Mouse (Mus musculus): ENCODE measurements around the gene 4930523C07Rik.

4930523C07Rik gene

DNA sequence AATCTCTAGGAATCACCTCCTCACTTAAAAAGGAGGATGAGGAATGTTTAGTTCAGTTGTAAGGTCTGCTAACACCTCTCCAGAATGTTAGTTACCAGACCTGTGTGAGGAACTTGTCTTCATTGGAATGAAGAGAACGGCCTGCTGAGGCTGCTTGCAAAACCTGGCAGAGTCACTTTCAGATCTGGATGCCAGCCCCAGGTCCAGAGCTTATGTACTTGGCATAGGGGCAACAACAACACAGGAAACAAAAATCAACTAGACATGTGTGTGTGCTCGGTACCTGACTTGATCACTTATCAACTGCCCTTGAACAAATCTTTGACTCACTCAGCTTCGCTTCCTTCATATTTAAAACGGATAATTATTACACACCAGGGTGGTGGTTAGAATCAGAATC is 2.6 kb downstream of the 4930523C07Rik start:
- DNase-seq: no peak

DNA sequence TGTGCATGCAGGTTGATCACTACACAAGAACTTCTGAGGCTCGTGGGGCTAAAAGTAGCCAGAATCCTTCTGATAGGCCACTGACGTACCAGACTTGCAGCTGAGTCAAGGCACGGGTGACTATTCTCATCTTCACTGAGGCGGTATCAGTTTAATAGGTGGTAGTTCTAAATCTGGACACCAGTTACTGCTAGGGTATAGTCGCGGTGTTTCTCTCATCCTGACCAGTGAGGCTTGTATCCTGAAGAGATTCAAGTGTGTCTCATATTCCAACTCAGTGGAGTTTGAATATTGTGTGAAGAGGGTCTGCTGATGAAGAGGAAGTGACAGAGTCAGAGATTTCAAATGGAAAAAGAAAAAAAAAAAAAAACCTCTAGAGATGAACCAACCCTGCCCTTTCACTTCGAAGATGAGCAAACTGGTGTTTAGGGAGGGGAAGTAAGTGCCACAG is 3.3 kb downstream of the 4930523C07Rik start:
- DNase-seq: no peak

DNA sequence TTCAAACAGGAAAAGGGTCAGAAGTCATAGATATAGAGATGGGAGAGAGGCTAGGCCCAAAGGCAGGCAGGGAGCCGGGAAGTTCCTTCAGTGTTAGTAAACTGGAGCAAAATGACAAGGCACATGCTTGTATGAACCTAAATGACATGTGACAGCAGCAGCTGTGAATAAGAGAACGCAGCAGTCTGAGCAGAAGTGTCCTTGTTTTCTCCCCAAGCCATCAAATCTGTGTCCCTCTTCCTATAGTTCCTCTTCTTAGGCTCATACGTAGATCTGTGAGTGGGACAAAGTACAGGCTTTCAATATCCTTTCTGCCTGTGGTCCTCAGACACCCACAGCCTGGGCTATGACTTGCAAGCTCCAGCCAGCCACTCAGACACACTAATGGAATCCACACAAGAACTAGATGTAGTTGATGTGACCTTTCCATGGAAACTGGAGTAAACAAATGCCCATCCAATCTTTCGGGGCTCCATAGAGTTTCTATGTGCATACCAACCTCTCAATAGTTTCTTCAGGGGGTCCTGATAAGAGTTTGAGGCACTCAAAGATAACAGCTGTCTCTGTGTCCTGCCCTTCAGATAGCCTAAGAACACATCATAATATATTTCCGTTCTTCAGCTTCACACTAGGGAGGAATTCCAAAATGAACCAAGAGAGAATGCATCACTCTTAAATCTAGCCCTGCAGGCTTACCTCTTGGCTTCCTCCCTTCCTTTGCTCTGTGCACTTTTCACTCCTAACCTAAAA is 5.1 kb downstream of the 4930523C07Rik start:
- DNase-seq: no peak

DNA sequence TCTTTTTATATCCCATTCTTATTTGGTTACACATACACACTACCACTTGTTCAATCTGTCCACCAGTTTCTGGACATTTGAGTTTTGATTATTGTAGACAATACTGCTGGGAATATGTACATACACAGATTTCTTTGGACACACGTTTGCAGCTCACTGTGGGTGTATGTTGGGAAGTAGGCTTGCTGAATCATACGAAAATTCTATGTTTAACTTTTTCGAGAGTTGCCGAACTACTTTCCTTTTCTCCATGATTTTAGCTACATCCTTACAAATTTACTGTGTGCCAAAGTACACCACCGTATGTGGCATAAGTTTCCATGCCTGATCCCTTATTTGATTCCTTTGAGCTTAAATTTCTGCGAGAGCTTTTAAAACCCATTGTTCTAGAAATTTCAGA is 6.7 kb downstream of the 4930523C07Rik start:
- no peak for DNase-seq

- no peak for DNase-seq
These were observed 8.6 kb downstream of the 4930523C07Rik start for GRCm38 (mm10) chr1:160052556-160053315.

- DNase-seq: peak; percentile 38
These were observed 9.5 kb downstream of the 4930523C07Rik start for GRCm38 (mm10) chr1:160053510-160054305.

- no peak for DNase-seq
These were observed 10.3 kb downstream of the 4930523C07Rik start for GRCm38 (mm10) chr1:160054366-160055078.

GRCm38 (mm10) chr1:160057657-160058056 is 13.5 kb downstream of the 4930523C07Rik start:
- DNase-seq: no peak

- no peak for DNase-seq
These were observed 15.7 kb downstream of the 4930523C07Rik start for GRCm38 (mm10) chr1:160059908-160060307.

DNA sequence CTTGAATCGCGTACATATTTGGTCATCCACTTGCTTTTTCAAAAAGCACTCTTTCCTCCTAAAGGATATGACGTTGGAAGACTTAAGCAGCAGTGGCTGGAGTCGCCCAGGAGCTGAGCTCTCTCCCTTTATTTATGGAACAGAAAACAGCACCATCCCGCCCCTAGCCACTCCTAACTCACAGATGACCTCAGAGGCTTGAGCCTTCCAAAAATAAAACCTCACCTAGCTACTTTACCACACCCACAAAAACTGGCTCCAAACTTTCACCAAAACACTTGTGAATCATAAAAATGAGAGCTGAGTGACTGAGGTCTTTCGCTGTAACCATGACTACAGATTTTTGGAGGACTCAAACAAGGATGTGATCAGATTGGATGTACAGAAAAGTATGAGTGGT is 16.4 kb downstream of the 4930523C07Rik start:
- no peak for DNase-seq

DNA sequence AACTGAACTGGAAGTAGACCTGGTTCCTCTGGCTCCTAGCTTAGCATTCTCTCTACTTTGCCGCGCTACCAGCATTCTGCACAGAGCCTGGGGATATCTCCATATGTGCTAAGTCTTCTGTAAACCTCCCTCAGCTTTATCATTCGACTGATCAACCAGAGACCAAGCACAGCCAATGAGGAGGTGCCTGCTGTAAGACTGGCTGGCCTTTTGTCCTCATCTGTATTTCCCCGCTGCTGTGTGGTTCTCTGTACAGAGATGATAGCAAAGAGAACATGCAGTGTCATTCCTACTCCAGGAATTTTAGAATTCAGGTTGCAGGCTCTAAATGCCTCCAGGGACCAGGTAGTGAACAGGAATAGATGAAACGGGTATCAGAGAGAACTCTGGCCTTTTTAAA is 17.1 kb downstream of the 4930523C07Rik start:
- DNase-seq: peak; percentile 78

DNA sequence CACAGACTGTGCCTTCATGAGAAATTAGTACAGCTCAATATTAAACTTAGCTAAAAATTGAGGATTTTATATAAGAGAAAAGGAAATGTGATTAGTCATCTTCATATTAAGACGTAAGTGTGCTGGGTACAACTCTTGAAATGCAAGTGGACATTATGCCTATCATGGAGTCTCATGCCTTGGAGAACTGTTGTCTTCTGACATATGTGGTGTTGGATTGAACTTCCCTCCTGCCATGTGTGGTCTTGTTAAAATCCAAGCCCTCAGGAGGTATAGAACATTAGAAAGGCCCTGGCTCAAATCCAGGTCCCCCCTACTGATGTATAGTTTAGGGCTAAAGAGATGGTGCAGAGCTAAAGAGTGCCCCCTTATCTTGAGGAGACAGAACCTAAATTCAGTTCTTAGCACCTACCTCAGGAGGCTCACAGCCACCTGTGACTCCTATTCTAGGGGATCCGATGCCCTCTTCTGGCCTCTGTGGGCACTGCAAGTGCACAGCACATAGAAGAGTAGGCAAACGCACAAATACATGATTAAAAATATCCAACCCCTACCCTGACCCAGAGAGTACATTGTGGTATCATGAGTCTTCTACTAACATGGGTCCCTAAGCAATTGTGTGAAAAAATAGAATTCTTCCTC is 17.7 kb downstream of the 4930523C07Rik start:
- peak; percentile 87 for DNase-seq

DNA sequence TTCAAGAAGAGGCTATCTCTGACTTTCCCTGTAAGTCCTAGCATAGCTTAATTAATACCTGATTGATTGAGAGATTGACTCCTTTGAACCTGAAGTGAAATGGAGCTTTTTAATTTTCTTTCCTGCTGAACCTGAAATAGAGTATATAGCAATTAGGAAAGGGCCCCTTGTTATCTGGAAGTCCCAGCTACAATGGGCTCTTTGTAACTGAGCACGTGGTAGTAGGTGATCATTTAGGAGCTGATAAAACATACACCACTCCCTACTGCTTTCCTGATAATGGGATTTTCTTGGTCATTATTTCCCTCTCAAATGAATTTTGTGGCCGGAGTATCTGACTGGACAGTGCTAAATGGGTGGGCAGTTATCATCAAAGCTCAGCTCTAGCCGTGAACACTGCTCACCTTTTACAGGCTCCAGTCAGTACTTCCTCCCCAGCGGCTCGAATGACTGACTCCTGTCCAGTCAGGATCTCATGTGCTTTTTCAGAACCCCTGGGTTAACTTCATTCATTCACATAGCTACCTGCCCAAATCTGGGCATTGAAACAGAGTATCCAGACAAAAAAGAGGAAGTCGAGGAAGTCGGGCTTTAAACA is 20.5 kb downstream of the 4930523C07Rik start:
- DNase-seq: no peak

DNA sequence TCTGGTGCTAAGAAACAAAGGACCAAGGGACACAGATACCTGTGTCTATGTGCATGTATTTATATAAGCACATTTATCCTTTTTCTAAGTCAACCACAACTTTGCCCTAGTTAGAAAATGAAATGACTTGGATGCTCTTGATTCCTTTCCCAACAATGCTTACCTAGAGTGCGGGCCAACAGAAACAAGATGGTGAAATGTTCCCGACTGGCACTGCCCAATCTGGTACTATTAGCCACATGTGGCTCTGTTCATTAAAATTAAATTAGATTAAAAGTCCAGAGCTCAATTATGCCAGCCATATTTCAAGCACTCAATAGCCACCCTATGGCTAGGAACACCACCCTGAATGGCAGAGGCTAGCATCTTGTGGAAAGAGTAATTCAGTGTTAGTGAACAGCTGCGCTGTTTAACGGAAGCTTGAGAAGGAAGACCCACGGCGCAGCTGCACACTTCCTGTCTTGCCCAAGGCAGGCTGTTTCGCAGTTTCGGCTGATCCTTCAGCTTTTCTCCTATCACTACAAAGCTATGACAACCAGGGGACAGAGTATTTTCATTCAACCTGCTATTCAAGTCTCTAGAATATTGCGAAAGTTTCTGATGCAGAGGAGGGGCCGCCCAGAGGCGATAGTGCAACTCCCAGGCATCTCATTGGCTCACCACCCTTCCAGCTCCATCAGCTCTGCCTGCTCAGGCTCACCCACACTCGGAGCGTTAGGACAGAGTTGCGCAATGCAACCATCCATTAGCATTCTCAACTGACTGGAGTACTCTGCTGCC is 34.9 kb downstream of the 4930523C07Rik start:
- peak; percentile 56 for DNase-seq

DNA sequence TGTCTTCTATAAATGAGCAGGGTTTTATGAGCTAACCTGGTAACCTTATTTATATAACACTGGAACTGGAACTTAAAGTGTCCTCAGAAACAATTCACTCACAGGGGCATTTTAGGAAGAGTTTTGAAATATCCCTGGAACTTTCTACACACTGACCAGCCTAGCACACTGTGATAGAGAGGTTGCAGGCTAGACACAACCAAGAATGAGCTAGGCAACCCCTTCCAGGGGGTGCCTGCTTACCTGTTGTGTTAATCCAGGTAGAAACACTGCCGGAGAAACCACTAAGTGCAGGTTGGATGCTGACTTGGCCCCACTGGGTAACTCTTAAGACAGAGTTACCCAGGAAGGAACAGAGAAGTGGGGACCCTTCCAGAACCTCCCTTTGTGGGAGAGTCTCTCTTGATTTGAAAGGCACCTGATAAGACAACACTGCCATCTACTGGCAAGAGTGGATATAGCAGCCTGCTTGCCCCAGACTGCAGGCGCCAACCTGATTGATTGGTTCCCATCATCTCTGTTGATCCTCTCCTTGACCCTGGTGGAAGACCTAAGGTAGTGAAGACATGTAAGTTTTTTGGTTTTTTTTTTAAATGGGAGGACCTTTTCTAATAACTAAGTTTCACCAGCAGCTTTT is 36.7 kb downstream of the 4930523C07Rik start:
- DNase-seq: peak; percentile 81

DNA sequence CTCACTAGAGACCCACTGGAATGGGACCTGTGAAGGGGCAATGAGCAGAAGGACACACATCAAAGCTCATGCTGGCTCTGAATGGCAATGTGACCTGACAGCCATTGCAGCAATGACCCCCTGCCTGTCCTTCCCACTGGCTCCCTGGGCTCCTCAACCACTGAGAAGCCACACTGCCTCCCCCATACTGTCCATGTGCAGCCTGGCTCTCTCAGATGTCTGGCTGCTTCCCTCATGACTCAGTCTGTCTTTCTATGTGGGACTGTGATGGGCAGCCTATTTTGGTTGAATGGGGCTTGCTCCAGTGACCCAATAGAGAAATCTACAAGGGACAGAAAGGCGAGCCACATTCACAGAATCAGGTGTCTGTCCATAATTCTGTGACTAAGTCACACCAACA is 38.5 kb downstream of the 4930523C07Rik start:
- no peak for DNase-seq

GRCm38 (mm10) chr1:160084239-160084638 is 40.1 kb downstream of the 4930523C07Rik start:
- no peak for DNase-seq

DNA sequence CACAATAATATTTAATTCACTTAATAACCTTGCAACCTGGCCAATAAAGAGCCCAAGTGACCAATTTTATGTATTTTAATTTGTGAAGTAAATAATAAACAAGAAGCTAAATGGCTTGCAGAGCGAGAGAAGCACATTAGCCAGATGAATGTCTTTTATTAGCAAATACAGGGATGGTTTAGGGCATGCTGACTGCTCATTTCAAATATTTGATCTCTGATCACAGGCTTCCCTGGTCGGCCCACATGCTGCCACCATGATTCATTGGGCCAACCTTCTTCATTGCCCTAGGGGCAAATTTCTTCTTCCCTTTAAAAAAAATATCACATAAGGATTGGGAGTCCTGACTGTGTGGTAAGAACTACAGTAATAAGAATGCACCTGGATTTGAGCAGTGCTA is 42.5 kb downstream of the 4930523C07Rik start:
- no peak for DNase-seq

GRCm38 (mm10) chr1:160099659-160100302 is 55.6 kb downstream of the 4930523C07Rik start:
- DNase-seq: no peak

GRCm38 (mm10) chr1:160100996-160101395 is 56.8 kb downstream of the 4930523C07Rik start:
- DNase-seq: no peak

Measured in liver (tissue).